Mouse (Mus musculus) ovary, postnatal 10 days (tissue): ENCODE measurements at regions not wholly inside any gene's neighbourhood (a gene's known extent, or its start where the extent isn't known, plus 50 kb on each side); places are given as distances from the start of the nearest gene placed in this dataset.
A peak's percentile ranks its signal among the peaks of the same experiment; 100 is the strongest.

ENCODE experiments used
- DNase-seq: peaks from one replicate; pipeline ENCODE4 v3.0.0; 2022; ENCODE audit warnings: low spot score

DNA sequence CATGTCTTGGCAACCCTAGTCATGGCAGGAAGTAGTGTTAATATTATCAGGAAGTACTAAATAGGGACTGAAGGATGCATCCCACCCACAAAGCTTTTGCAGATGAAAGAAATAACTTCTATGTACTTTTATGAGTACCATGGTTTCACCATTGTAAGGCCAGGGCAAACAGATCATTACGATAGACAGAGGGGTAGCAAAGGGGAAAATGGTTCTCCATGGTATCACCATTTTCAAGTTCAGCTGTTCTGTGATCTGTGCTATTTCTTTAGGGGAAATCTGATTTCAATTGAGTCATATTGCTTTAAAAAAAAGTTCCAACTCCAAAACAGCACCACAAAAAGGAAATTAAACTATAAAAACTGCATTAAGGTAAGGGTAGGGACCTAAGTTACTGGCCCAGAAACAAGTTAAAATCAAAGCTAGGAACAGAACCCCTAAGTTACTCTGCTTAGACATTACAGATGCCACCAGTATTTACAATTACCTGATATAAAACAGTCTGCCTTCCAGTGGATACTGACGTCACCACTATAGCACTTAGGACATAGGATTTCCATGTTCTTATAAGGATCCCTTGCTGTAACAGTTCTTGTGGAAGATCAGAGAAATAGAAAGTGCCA is 610.4 kb downstream of the Bcl11a start:
- DNase-seq: no peak

DNA sequence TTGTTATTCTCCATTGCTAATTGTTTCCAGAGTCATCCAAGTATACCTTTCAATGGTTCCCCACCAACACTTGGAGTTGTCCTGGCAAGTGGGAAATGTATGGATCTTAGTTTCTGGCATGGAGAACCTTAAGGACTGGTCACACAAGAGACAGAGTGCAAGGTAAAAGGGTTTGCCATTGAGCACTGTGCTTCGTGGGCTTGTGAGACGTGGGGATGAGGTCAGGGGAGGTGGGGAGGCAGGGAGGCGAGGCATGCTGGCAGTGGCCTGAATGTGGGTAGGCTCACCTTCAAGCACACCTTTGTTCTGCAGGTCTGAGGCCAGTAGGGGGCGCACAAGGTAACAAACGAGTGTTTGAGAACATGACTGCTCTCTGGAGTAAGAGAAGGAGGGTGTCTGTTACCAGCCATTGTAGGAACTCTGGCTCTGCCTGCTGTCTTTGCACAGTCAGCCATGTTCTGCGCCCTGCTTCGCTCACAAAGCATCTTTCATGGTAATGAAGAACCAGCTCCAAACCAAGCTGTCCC is 612.0 kb downstream of the Bcl11a start:
- DNase-seq: peak; percentile 11

DNA sequence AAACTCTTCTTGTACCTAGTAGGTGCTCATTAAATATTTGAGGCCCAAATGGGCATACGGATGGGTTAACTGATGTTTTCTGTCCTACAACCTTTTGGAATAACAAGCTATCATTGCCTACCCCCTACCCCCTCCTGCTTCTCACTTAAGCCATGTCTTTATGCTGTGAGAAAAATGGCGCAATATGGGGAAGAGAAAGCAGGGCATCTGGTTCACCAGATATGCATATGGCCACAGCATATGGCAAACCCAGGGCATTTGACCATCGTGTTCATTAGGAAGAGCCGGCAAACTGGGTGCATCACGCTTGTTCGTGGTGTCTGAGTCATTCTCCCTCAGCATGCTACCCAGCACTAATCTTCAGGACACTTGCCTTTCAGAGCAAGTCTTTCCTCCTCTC is 616.1 kb downstream of the Bcl11a start:
- no peak for DNase-seq

DNA sequence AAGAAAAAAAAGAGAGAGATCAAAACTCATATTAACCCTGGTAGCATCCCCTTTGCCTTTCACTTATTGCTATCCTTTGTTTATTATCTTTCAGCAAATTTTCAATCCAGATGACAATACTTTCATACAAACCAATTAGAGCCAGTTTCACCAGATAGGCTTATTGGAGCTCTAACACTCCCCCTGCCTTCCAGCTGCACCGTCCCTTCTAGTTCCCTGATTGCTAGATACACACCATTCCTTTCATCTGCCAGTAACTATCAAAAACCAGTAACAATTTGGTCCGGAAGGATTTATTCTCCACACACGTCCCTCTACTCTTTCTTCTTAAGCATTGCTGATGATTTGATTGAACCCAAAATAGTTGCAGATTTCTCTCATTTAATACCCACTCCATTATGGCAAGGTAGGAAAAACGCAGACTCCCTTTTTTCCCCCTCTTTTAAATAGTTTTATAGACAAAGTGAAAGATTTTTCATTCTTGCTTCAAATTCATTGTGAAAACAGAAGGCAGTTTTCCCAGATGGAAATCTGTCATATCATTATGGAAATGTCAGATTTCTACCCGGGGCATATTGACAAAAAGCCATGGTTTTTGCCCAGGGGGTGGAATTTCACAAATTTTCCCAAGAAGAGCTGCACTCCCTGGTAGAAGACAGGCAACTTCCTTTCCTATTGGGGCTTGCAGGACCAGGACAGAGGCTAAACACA is 617.3 kb downstream of the Bcl11a start:
- DNase-seq: no peak

DNA sequence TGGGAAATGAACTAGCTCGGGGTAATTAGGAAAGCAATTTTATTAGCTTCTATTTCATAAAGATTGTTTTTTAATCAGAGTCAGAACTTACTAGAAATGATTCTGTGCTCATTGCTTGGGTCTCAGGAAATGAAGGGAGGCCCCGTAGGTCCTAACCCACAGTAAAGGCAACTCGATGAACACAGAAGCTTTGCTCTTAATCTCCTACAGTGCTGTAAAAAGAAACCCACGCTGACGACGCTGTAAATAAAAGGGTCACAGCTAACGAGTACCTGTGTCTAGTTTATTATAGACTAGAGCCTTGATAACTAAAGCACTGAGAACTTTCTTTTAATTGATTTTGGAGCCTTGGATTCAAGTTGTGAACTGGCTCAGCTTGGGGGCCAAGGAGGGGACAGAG is 618.7 kb downstream of the Bcl11a start:
- DNase-seq: no peak

DNA sequence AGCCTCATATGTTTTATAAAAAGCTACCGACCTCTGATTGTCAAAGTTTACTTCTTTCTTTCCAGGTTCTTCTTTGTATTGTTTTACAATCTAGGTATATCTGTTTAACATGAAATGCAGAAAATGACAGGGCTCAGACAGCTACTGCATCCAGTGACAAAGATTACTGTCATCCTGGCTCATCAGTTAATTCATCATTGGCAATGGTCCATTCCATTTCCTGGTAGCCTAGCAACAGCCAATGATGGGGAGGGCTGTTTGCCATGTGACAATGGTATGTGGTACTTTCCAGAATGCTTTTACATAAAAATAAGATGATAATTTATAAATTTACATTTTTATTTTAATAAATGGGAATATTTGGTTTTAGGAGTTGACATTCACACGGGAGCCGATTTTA is 630.9 kb downstream of the Bcl11a start:
- no peak for DNase-seq

DNA sequence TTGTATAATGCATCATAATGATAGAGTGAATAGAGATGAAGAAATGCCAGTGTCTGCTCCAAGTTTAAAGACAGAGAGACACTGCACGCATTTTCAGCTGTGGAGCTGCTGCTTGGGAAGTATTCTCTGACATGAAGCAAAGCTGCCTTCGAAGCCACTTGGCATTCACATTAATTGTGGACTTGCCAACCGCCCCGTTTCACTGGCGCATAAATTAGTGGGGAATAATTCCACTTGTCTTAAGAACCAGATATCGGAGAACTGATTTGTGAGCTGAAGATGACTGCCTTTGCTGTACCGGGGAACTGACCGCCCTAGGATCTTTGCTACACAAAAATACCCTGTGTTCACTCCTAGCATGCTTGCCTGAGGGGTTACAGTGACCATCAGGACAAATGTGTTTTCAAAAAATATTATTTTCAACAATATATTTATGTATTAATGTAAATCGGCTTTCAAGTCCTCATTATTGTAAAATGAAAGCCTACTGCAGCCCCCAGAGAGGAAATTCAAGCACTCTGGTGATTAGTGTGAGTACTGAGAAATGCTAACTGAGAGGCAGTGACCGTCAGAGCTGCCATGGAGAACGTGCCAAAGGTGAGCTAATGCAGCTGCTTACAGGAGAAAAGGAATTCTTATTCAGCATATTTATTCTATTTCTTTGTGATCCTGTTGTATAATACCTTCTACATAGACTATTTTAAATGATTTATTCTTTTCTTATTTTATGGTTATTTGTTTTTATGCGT is 638.9 kb downstream of the Bcl11a start:
- no peak for DNase-seq

DNA sequence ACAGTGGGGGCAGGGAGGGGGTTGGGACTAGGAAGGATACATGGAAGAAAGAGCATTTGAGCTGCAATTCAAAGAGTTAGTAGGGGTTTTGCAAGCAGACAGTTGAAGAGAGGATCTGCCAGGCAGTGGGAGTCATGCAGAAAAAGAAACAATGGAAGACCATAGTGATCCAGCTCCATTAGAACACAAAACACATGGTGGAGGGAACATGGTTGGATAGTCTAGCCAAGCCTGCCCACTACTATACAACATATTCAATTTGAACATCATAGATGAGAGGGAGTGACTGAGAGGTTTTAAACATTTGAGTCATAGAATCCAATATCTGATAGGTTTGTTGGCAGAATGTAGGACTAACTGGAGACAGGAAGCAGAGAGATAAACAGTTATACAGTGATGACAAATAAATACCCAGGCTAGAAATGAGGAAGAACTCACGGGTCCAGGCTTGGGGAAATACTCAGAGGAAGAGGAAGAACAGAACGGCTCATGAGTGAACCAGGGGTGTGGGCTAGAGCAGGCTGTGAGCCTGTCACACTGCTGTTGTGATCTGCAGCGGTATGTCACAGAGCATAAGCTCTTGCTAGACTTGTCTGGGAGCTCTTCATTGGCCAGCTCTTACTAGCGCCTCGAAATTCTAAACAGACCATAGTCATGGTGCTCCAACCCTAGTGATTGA is 646.5 kb downstream of the Bcl11a start:
- no peak for DNase-seq

DNA sequence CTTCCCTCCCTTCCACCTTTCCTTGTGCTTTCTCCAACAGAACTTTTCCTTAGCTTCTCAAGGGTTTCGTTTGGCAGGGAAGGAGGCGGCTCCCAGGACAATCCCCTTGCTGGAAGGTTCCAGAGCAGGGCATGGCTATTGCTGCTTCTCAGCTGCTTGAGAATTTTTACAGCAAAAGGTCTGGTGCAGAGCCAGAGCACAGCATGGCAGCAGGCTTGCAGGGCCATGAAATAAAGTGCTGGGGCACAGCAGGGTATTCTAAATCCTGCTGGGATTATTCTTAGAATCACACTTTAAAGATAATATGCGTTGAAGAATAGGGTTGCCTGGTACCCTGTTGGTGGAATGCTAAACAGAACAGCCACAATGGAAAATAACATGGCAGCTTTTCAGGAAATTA is 648.5 kb downstream of the Bcl11a start:
- no peak for DNase-seq

DNA sequence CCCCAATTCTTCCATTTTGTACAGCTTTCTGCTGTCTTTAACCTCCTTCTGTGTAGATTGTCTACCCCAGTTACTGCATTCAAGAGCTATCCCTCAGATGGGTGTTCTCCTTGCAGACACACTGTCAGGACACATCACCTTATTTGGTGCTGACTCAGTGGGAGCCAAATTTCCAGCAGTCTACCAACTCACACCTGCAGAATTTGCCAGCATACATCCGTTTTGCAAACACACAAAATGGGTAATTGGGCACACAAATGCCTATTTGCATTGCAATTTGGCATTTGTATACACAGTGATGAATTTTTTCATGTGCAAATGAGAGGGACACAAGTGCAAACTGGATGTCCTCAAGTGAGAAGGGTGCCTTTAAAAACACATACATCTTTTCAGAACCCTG is 649.5 kb downstream of the Bcl11a start:
- no peak for DNase-seq

DNA sequence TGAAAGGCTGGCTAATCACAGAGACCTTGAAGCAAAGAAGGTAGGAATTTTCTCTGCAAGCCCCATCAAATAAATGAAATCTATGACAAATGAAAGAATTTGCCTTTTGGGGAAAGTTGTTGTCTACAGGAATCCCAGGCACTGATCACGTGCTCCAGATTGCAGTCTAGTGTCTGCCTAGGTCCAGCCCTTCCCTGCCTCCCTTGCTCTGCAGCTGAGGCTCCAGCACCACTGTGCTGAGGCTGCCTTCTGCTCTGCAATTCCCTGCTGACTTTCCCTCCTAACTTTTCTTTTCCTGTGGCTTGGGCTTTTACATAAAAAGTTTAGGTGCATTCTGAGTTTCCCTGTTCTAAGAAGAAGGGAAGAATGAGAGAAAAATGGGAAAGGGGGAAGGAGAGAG is 653.6 kb downstream of the Bcl11a start:
- no peak for DNase-seq

DNA sequence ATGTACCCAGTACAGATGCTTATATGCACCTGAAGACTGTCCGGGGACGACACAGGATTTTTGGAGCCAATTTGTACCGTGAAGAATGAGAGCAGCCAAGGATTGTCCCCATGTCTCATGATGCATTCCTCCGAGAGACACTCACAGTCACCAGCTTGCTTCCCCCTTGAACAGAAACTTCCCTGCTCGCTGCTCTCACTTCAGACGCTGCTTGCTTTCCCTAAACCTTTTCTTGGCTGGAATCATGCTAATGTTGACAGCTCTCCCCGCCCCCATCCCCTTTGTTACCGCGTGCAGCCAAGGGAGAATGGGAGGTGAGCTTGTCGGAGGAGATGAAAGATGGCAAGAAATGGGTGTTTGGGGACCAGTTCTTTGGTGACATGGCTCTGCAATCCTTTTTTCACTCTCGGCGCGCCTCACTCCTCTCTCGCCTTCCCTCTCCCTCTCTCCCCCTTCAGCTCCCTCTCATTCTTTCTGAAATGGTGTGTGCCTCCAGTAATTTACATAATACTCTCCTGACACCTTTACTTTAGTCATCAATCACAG is 661.9 kb downstream of the Bcl11a start:
- no peak for DNase-seq

DNA sequence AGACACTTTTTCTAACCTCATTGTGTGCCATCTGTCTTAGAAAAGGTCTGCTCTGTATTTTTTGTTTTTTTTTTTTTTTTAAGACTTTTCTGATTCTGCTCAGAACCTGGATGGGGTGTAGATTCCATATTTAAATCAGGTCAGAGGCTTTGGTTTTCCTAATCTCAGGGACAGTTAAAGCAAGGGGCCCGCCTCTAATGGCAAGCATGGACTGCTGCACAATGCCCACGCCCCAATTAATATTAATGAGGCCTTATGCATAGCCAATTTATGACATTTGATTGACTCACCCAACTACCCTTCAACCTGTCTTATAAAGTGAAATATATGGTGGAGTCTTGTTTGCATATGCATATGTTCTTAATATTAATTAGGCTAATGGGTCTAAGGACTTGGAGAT is 662.6 kb downstream of the Bcl11a start:
- DNase-seq: no peak

DNA sequence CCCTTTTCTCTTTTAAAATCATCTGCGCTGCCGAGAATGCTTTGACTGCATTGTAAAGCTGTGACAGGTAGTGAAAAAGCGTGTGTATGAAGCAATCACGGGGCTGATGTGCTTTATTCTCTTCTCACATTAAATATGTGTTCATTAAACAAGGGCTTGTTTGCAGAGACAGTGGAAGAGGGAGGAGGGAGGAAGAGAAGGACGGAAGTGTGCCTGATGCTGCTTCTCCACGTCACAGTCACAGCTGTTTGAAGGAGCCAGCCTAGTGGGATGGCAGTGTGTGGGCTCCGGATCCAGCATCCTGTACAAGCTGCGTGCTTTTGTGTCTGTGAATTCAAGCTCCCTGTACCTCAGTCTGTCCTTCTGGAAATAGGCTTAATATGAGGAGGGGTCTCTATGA is 664.7 kb downstream of the Bcl11a start:
- DNase-seq: no peak

DNA sequence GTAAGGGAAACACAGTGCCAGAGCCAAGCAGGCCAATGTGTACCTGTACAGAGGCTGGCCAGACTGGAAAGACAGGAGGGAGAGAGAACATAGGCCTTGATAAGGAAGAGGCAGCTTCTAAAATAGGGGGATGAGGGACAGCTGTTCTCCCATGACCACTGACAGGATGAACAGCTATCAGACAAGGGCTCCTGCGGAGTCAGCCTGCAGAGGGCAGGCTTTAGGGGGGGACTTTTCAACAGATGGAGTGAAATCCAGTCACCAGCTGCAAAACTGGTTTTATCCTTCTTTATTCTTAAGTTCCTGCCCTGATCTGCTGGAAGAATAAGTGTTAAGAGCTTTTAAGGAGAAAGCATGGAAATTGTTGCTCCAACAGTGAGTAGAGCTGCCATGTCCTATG is 665.6 kb downstream of the Bcl11a start:
- DNase-seq: no peak

DNA sequence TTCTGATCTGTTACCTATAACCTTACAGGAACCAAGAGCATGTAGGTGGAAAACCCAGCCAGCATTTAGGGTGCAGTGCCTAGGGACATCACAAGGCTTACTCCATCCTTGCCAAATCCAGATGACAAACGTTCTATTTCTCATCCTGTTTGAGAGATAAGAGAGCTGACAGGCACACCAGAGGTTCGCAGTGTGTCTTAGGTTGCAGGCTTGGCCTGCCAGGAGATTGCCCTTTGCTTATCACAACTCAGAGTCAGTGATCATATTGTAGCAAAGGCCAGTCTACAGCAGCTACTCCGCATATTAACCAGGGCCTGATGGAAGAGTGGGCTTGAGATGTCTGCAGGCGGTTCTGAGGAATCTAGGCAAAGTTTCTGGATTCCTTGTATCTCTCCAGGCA is 668.0 kb downstream of the Bcl11a start:
- no peak for DNase-seq

DNA sequence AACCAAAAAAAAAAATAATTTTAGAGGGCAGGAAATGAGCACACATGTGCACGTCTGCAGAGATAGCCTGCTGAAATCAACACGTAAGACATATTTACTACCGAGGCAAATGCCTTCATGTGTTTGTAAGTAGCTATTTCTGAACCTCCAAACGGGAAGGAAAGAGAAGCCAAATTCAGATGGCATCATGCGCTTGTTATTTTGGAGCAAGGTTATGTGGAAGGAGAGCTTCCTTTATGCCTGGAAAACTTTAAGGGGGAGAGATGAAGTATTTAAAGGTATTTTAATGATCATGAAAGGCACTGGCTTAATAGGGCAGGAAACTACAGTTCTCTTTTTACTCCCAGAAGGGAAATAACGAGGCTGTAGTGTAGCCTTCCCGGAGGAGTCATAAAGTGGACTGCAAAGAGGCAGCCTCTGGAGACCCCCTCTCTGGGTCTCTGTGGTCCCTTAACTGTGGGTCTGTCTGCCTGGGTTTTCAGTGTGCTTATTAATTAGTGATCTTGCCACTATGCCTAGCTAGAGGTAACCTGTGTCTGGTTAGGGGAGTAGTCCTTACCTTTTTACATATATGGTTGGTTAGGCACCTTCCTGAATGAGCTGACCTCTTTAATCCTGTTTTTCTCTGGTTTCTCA is 672.4 kb downstream of the Bcl11a start:
- no peak for DNase-seq

DNA sequence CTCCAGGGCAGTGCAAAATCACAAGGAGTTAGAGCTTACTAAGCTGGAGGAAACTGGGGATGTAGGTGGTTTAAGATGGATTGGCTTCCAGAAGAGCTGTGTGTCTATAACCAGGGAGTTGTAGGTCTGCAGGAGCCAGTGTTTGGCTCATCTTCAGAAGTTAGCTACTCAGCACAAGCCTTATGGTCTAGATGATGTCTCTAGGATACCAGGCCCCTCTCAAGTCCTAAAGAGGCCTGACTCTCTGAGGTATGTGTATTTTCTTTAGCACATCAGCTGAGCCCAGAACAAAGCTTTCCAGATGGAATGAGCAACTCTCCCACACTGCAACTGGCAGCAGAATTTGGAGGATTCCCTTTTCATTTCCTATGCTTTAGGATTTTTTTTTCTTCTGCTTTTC is 680.3 kb downstream of the Bcl11a start:
- DNase-seq: no peak

DNA sequence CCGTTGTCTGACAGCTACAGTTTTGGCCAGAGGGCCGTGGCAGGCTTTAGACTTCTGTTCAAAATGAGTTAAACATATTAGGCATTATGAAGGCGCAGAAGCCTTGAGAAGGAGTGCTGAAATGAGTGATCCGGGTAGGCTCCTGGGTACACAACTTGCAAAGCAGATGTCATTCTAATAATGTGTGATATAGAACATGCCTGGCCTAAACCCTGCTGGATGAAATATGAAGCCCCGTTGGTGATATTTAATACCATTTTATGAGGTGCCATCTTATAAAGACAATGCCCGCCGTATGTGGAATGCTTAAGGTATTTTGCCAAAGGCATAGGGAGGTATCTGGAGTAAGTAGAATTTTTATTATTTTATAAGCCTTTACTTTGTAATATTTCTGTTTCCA is 705.6 kb downstream of the Bcl11a start:
- no peak for DNase-seq

DNA sequence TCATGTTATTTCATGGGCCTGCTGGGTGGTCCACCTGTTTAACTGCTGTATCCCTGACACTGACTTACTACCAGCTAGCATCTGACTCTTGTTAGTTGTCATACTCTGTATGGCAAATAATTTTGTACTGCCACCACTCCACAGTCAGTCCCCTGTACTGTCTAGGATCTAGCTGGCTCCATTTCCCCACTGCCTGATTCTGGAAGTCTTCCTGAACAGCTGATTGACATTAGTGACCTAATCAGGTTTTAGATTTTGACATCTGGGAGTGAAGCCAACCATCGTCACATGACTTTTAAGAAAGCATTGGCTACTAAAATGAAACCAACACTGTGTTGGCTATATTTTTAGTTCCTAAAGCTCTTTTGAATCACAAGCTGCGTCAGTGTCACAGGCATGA is 711.3 kb downstream of the Bcl11a start:
- no peak for DNase-seq

DNA sequence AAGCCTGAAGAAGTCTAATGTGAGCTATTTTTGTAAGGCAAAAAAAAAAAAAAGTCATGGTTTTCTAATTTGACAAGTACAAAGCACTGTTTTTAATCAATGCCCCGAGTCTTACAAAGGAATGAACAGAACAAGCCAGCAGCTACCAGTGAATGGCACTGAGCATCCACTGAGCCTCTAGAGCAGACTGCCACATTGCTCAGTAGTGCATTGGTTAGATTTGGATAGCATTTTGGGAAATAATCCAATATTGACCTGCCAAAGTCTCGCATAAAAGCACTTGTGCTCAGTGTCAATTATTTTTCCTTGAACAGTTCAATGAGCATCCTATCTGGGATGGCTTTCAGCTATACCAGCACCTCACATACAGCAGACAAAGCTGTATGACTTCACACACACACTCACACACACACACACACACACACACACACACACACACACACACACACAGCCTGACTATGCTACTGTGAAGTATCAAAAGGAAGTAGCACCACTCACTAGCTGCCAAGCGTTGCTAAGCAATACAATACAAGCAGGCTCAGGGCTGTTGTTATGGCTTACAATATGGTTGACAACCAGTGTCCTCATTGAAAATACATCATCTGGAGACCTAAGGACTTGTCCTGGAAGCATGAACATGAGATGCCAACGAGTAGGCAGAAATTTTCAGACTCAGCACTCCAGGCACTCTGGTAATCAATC is 717.8 kb downstream of the Bcl11a start:
- DNase-seq: no peak
